8 mouse cellular contexts compared by ENCODE assay signal in the genomic region with DNA sequence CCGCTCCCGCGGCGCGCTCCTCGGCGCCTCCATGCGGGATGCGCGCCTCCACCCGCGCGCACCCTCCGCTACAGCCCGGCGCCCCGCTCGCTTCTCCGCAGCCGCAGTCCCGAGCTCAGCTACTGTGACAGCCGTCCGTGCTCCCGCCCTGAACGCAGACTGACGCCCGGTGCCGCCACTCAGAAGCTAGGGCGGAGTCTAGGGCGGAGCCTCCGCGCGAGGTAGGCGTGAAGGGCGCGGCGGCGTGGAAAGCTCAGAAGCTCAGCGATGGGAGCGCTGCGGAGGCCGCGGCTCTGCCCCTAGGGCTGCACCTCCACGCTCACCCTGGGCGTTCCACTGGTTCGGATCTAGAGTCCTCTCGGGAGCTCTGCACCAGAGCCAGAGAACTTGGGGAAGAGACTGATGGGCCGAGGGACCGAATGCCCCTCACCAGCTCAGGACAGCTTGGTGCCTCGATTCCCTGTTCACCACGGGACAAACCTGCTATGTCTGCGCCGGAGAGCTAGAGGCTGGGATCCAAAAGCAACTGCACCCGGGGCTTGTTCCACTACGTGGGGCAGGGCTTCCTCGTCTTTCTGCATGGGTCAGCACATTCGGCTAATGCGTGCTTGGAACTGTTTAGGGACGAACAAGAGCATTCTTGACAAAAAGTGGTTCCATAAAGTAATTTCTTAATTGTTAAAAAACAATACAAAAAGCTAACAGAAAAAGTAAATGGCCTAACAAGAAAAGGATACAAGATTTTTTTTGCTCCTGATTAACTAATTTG. TPM values are rescaled to one million over a fixed set of nuclear protein-coding genes. Genes with fewer than 3 reads are reported as not detected.
DNase-seq lines count a peak whose midpoint lies in the region; ATAC-seq lines count a peak whose summit lies in the region.

Gene Otulinl, minus strand, starts transcription at position 161 of the 769 bp plus-strand sequence.

- 2% methylated on average over 58 of the region's 59 CpGs for WGBS in forebrain, embryonic 11.5 days
- 2% methylated on average over 59 of the region's 59 CpGs for WGBS in heart, embryonic 16.5 days
- 3% methylated on average over 59 of the region's 59 CpGs for WGBS in liver, embryonic 13.5 days (ENCODE audit: insufficient replicate concordance)
- WGBS in stomach, embryonic 14.5 days, result 2% methylated on average over 58 of the region's 59 CpGs

- DNase-seq in c-Kit-positive CD71-positive TER-119-negative erythroid progenitor cells, embryonic 14.5 days (ENCODE audit: low read depth), result peak; percentile 76
- peak; percentile 96 for DNase-seq in forebrain, embryonic 11.5 days (ENCODE audit: low spot score)
- DNase-seq in kidney, postnatal 25 days, result peak; percentile 92 to 93
- peak; percentile 86 for DNase-seq in liver, embryonic 13.5 days
- peak; percentile 92 to 93 for DNase-seq in natural killer cell, adult 2 months (ENCODE audit: low spot score in 2 of 2)

- no peaks in the 10 kb centered on the region for H3K9me3 ChIP-seq in forebrain, embryonic 11.5 days (ENCODE audit: control insufficient read depth, low read length)
- H3K9me3 ChIP-seq in heart, embryonic 16.5 days (replicated peaks; ENCODE audit: control insufficient read depth, low read length), result no peaks in the 10 kb centered on the region
- H3K9me3 ChIP-seq in liver, embryonic 13.5 days (replicated peaks), result no peaks in the 10 kb centered on the region
- no peaks in the 10 kb centered on the region for H3K9me3 ChIP-seq in stomach, embryonic 14.5 days (ENCODE audit: control insufficient read depth, low read depth, low read length)

- H3K4me1 ChIP-seq in forebrain, embryonic 11.5 days (replicated peaks; ENCODE audit: control insufficient read depth, insufficient read depth, low read length), result peaks cover 2% of the 10 kb centered on the region; the same call in 1 of the 2 replicates
- H3K4me1 ChIP-seq in heart, embryonic 16.5 days (ENCODE audit: control insufficient read depth, insufficient read depth, low read length), result 0 out of 2 replicates have a peak, but pooled peaks cover 2% of the 10 kb centered on the region
- H3K4me1 ChIP-seq in liver, embryonic 13.5 days (replicated peaks), result peaks cover 15% of the 10 kb centered on the region
- H3K4me1 ChIP-seq in stomach, embryonic 14.5 days (ENCODE audit: control insufficient read depth, insufficient read depth, low read length), result 0 out of 2 replicates have a peak, but pooled peaks cover 4% of the 10 kb centered on the region

- H3K27me3 ChIP-seq in forebrain, embryonic 11.5 days (ENCODE audit: control insufficient read depth, insufficient read depth, low read length), result no peaks in the 10 kb centered on the region; the same call in 1 of the 2 replicates
- peaks cover 9% of the 10 kb centered on the region for H3K27me3 ChIP-seq in heart, embryonic 16.5 days (ENCODE audit: control insufficient read depth, insufficient read depth, low read length)
- peaks cover 19% of the 10 kb centered on the region for H3K27me3 ChIP-seq in liver, embryonic 13.5 days
- no peaks in the 10 kb centered on the region for H3K27me3 ChIP-seq in stomach, embryonic 14.5 days (ENCODE audit: control insufficient read depth, insufficient read depth, low read length)

- peak; percentile 95 for ATAC-seq in CD4-positive, CD25-positive, alpha-beta regulatory T cell, adult 4 months
- ATAC-seq in forebrain, embryonic 11.5 days (replicated peaks; ENCODE audit: low FRiP score), result peak; percentile 99
- ATAC-seq in heart, embryonic 16.5 days (replicated peaks; ENCODE audit: extremely low read depth, insufficient read depth, low FRiP score), result peak; percentile 99
- peak; percentile 98 for ATAC-seq in liver, embryonic 13.5 days (ENCODE audit: low read depth)
- ATAC-seq in stomach, embryonic 14.5 days (ENCODE audit: insufficient number of reproducible peaks, insufficient read depth, low FRiP score, low read depth), result peak; percentile 98

- H3K36me3 ChIP-seq in forebrain, embryonic 11.5 days (ENCODE audit: control insufficient read depth, insufficient read depth, low read length), result no peaks in the 10 kb centered on the region
- H3K36me3 ChIP-seq in heart, embryonic 16.5 days (ENCODE audit: control insufficient read depth, insufficient read depth), result no peaks in the 10 kb centered on the region
- H3K36me3 ChIP-seq in liver, embryonic 13.5 days, result no peaks in the 10 kb centered on the region
- H3K36me3 ChIP-seq in stomach, embryonic 14.5 days (ENCODE audit: control insufficient read depth, insufficient read depth, low read length), result no peaks in the 10 kb centered on the region

- H3K27ac ChIP-seq in forebrain, embryonic 11.5 days (ENCODE audit: low read depth, low read length), result no peak within 1 kb of the TSS
- no peak within 1 kb of the TSS for H3K27ac ChIP-seq in heart, embryonic 16.5 days (ENCODE audit: low read length)
- H3K27ac ChIP-seq in liver, embryonic 13.5 days, result no peak within 1 kb of the TSS
- H3K27ac ChIP-seq in stomach, embryonic 14.5 days (ENCODE audit: low read length), result no peak within 1 kb of the TSS; the same call in 1 of the 2 replicates

- H3K9ac ChIP-seq in forebrain, embryonic 11.5 days (ENCODE audit: low read length), result peak within 1 kb of the TSS; percentile 67
- H3K9ac ChIP-seq in heart, embryonic 16.5 days (ENCODE audit: low read length), result peak within 1 kb of the TSS; percentile 78
- H3K9ac ChIP-seq in liver, embryonic 13.5 days, result peak within 1 kb of the TSS; percentile 69
- H3K9ac ChIP-seq in stomach, embryonic 14.5 days (replicated peaks; ENCODE audit: low read depth, low read length), result peak within 1 kb of the TSS; percentile 49

- peak within 1 kb of the TSS; percentile 82 for H3K4me2 ChIP-seq in forebrain, embryonic 11.5 days (ENCODE audit: low read depth, low read length, severe bottlenecking)
- H3K4me2 ChIP-seq in heart, embryonic 16.5 days (ENCODE audit: low read depth, low read length), result peak within 1 kb of the TSS; percentile 90
- H3K4me2 ChIP-seq in liver, embryonic 13.5 days, result peak within 1 kb of the TSS; percentile 89
- peak within 1 kb of the TSS; percentile 84 for H3K4me2 ChIP-seq in stomach, embryonic 14.5 days (replicated peaks; ENCODE audit: low read depth, low read length)

- peak within 1 kb of the TSS; percentile 64 for H3K4me3 ChIP-seq in forebrain, embryonic 11.5 days (ENCODE audit: low read depth, low read length)
- H3K4me3 ChIP-seq in heart, embryonic 16.5 days (ENCODE audit: low read length), result peak within 1 kb of the TSS; percentile 81
- H3K4me3 ChIP-seq in liver, embryonic 13.5 days (replicated peaks), result peak within 1 kb of the TSS; percentile 66
- peak within 1 kb of the TSS; percentile 58 for H3K4me3 ChIP-seq in stomach, embryonic 14.5 days (ENCODE audit: low read depth, low read length)

RNA-seq across cellular contexts. Expression of gene Otulinl, which starts in this region (rescaled TPM):
- 100 to 1,000 TPM; 216 to 235 TPM for polyA plus RNA-seq in CD4-positive, CD25-positive, alpha-beta regulatory T cell, adult 4 months (2017; shearing (Covaris generic))
- polyA plus RNA-seq in forebrain, embryonic 11.5 days (2014; fragmentation: Nextera tagmentation; extraction: Ambion mirVana), result 9.2 and 9.4 TPM in 2 replicates
- polyA plus RNA-seq in heart, embryonic 16.5 days (2015; fragmentation: Nextera tagmentation; extraction: Ambion mirVana), result 7.3 and 7.6 TPM in 2 replicates
- 8.0 and 9.1 TPM in 2 replicates for polyA plus RNA-seq in liver, embryonic 13.5 days (2015; fragmentation: Nextera tagmentation; extraction: Ambion mirVana)
- polyA plus RNA-seq in stomach, embryonic 14.5 days (2014; fragmentation: Nextera tagmentation; extraction: Ambion mirVana), result 13.2 and 18.1 TPM in 2 replicates

Comparison
In these comparisons a context has a peak if more than half of its experiments do, and no peak if none do; other contexts are left out.
1. RNA of gene Otulinl (polyA plus RNA-seq): 216 to 235 TPM in CD4-positive, CD25-positive, alpha-beta regulatory T cell, adult 4 months; 13.2 to 18.1 TPM in stomach, embryonic 14.5 days, 9.2 to 9.4 TPM in forebrain, embryonic 11.5 days, 8.0 to 9.1 TPM in liver, embryonic 13.5 days and 7.3 to 7.6 TPM in heart, embryonic 16.5 days; every median in the first group is over 10 times any median in the second.
2. Peak in every context shown above with its lines, with median percentiles within 50 percentile points of each other: ATAC-seq, DNase-seq, H3K4me2 ChIP-seq, H3K4me3 ChIP-seq and H3K9ac ChIP-seq.